Mouse (Mus musculus) urinary bladder, adult 2 months (tissue): ENCODE measurements around the gene Lrcol1. TPM values are rescaled to one million over a fixed set of nuclear protein-coding genes. Genes with fewer than 3 reads are reported as not detected.
A peak's percentile ranks its signal among the peaks of the same experiment; 100 is the strongest.

Experiments
- DNase-seq: peaks from one replicate; pipeline ENCODE4 v3.0.0; 2022; ENCODE audit warnings: low spot score
- polyA plus RNA-seq: library from polyadenylated mRNA; depleted of rRNA; stranded (reverse); fragments of >200 nt; gene quantifications from 2 replicates; pipeline ENCODE4 v1.2.3, GENCODE M21; 2012; rRNA removed

Gene Lrcol1
- polyA plus RNA-seq, 1 experiment: not detected

- DNase-seq: peak; percentile 72
Measured at GRCm38 (mm10) chr5:110386371-110387330, 42.1 kb downstream of the Lrcol1 start.

- DNase-seq: no peak
Measured at GRCm38 (mm10) chr5:110387332-110387731, 42.8 kb downstream of the Lrcol1 start.

- DNase-seq: no peak
Measured at GRCm38 (mm10) chr5:110390631-110391030, 46.1 kb downstream of the Lrcol1 start.

GRCm38 (mm10) chr5:110392727-110393126, 48.2 kb downstream of the Lrcol1 start:
- DNase-seq: no peak

GRCm38 (mm10) chr5:110395006-110395661, 50.6 kb downstream of the Lrcol1 start:
- DNase-seq: no peak

- no peak for DNase-seq
Measured at GRCm38 (mm10) chr5:110401101-110401500, 56.6 kb downstream of the Lrcol1 start.

- DNase-seq: no peak
Measured at GRCm38 (mm10) chr5:110402557-110402956, 58.0 kb downstream of the Lrcol1 start.

- no peak for DNase-seq
Measured at GRCm38 (mm10) chr5:110403931-110404330, 59.4 kb downstream of the Lrcol1 start.

Other genes with a start within 250 kb of the Lrcol1 start
- gene Plcxd1, start 244.8 kb upstream of the Lrcol1 start, polyA plus RNA-seq: 0.09 and 0.10 TPM in 2 replicates
- 56.4 and 77.5 TPM in 2 replicates for gene Gtpbp6, start 236.5 kb upstream of the Lrcol1 start, polyA plus RNA-seq
- 2.7 and 3.7 TPM in 2 replicates for gene Zfp605, start 234.6 kb upstream of the Lrcol1 start, polyA plus RNA-seq
- 32.7 and 35.9 TPM in 2 replicates for gene Chfr, start 208.9 kb upstream of the Lrcol1 start, polyA plus RNA-seq
- 16.8 and 19.3 TPM in 2 replicates for gene Golga3, start 168.0 kb upstream of the Lrcol1 start, polyA plus RNA-seq
- 24.6 and 30.4 TPM in 2 replicates for gene Ankle2, start 113.7 kb upstream of the Lrcol1 start, polyA plus RNA-seq
- 19.1 and 21.5 TPM in 2 replicates for gene Pgam5, start 74.8 kb upstream of the Lrcol1 start, polyA plus RNA-seq
- 5.1 and 5.6 TPM in 2 replicates for gene Pxmp2, start 58.5 kb upstream of the Lrcol1 start, polyA plus RNA-seq
- gene Pole, start 58.4 kb upstream of the Lrcol1 start, polyA plus RNA-seq: 2.2 and 2.3 TPM in 2 replicates
- 1.7 and 1.8 TPM in 2 replicates for gene P2rx2, start 1.5 kb upstream of the Lrcol1 start, polyA plus RNA-seq
- 22.1 and 36.4 TPM in 2 replicates for gene Fbrsl1, start 103.8 kb downstream of the Lrcol1 start, polyA plus RNA-seq
- 3.9 and 4.0 TPM in 2 replicates for gene Galnt9, start 199.6 kb downstream of the Lrcol1 start, polyA plus RNA-seq